Mouse (Mus musculus): ENCODE results near the gene Zbtb3.
A peak's percentile ranks its signal among the peaks of the same experiment; 100 is the strongest.
"Not testable (repeated sequence)": the region's sequence is repeated elsewhere in the genome, so short reads cannot be mapped to it uniquely, and the experiment has no call there.

The Zbtb3 gene

DNA sequence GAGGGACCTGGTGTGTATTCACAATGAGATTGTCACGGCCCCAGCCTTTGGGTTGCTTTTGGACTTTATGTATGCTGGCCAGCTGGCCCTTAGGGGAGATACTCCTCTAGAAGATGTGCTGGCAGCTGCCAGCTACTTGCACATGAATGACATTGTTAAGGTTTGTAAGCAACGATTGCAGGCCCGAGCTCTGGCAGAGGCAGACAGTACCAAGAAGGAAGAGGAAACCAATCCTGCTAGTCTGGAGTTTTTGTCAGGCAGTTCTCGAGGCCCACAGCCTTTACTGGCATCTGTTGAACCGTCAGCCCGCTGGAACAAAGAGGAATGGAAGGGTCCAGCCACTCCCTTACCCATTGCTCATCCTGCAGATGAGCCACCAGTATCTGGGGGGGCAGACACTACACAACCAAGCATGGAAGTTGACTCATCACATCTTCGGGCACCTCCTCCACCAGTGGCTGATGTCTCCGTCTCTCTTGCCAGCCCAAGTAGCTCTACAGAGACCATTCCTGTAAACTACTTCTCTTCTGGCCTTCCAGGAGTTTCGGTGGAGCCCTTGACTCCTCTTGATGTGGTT, 937 bp downstream of the Zbtb3 start:
- peak; percentile 48 for DNase-seq (ENCODE audit: low read depth, low spot score)

DNA sequence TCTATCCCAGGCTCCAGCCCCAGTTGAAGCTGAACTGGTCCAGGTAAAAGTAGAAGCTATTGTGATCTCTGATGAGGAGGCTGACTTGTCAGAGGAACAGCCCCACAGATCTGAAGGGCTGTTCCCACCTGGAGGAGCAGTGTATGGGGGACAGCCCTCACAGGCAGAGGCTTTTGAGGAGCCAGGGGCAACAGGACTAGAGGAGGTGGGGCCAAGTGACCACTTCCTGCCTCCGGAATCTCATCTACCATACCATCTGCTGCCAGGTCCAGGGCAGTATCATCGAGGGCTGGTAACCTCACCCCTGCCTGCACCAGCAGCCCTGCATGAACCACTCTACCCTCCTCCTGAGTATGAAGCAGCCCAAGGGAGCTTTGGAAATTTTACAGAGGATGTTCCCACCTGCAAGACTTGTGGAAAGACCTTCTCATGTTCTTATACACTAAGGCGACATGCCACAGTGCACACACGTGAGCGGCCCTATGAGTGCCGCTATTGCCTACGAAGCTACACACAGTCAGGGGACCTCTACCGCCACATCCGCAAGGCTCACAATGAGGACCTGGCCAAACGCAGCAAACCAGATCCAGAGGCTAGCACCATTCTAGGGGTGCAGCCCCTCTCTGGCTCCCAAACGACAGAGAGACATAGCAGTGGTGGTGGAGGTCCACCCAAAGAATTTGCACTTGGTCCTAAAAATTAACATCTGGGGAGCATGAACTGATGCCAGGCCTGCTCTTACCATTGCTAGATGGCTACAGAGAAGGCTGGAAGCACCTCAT, 1.7 kb downstream of the Zbtb3 start:
- no peak for DNase-seq (ENCODE audit: low read depth, low spot score)

DNA sequence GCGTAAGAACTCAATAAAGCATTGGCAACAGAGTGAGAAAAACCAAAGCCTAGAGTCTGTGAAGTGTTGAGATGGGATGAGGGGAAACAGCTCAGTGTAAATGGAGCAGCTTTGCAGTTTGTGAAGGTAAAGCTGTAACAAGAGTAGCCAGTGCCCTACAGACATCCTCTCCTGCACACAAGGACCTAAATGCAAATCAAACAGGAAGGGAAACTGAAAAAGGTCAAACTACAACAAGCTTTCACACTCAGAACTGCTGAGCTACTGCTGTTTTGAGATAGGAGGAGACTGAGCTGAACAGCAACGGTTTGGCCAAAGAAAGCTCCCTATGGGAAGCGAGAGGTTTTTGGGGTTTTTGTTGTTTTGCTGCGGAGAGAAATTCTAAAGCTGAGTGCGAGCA, 4.5 kb downstream of the Zbtb3 start:
- no peak for DNase-seq (ENCODE audit: low read depth, low spot score)

DNA sequence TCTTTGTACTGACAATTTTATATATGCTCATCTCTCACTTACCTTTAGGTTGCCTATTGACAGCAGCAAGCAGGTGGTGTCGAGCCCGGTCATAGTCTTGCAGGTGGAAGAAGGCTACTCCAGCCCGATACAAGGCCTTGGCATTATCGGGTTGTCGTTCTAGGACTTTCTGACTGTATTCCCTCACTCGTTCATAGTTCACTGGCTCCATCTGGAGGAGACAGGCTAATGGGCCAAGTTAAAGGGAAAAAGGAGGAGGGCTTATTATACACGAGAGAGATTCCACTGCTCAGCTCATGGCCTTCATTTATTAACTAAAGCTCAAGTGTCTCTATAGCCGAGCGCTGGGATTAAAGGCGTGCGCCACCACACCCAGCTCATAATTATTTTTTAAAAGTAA, 13.5 kb downstream of the Zbtb3 start:
- DNase-seq (ENCODE audit: low read depth, low spot score), result peak; percentile 54

DNA sequence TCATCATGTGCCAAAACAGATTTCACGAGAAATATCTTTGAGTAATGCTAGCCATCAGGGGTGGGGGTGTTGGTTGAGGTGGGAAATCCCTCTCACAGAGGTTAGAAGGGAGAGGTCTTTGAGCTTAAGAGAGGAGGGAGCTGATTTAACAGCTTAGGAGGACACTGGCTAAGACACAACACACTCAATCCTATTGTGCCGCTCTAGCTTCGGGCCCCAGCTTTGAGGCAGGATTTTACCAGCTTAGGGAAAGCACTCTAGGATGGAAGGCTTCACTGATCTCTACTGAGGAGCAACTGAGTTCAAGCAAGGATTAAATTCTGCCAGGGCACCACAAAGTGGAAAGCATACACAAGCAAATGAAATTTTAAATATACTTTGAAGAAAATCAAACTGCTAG, 14.6 kb downstream of the Zbtb3 start:
- no peak for DNase-seq (ENCODE audit: low read depth, low spot score)

DNA sequence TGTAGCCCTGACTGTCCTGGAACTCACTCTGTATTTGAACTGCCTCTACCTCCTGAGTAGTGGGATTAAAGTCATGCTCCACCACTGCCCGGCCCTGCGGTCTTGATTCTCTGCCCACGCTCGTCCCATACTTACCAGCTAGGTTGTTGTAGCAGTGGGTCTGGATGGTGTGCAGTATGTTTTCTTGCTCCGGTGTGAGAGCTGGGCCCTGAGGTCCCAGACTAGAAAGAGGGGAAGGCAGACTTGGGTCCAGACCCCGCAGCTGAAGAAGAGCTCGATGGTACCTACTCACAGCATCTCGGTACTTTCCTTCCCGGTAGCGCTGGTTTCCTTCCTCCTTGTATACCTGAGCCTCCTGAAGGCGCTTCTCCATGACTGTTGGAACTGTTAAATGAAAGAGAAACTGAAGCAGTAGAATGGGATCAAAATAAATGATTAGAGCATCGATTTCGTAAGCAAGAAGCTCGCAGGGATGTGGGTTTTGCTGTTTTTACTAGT, 16.0 kb downstream of the Zbtb3 start:
- no peak for DNase-seq (ENCODE audit: low read depth, low spot score)

DNA sequence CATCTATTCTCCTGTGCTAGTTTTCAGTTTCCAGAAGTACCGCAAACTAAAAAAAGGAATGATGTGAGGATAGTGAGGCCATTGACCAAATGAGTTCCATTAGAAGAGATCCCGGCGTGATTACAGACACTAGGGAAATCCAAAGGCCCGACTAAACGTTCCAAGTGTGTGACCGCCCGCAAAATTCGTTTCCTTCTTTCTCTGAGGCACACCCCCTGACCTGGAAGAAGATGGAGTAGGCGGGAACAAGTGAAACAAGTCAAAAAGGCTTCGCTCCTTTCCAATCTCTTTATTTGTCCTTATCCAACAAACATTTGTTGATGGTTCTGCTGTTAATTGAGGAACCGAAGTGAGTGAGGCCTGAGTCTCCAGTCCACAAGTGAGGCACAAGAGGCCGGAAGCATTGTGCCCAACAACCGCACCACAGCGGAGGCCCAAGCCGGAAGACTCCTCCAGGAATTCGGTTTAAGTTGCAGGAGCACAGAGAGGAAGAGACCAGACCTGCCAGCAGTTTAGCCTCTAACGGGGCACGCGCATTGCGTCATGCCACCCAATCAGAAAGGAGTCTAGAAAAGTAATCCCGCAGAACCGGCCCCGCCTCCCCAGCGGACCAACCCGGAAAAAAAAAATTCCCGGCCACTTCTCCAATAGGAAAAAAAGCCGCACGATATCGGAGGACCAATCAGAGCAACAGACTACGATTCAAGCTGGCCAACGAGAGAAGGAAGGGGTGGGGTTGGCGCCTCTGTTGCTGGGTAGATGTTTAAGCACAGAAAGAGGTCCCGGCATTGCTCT, 16.6 kb downstream of the Zbtb3 start, which contains the start of gene Ttc9c:
Ttc9c (minus strand) TSS at position 533 of the 795 bp plus-strand sequence.
- peak; percentile 100 for DNase-seq (ENCODE audit: low read depth, low spot score)

DNA sequence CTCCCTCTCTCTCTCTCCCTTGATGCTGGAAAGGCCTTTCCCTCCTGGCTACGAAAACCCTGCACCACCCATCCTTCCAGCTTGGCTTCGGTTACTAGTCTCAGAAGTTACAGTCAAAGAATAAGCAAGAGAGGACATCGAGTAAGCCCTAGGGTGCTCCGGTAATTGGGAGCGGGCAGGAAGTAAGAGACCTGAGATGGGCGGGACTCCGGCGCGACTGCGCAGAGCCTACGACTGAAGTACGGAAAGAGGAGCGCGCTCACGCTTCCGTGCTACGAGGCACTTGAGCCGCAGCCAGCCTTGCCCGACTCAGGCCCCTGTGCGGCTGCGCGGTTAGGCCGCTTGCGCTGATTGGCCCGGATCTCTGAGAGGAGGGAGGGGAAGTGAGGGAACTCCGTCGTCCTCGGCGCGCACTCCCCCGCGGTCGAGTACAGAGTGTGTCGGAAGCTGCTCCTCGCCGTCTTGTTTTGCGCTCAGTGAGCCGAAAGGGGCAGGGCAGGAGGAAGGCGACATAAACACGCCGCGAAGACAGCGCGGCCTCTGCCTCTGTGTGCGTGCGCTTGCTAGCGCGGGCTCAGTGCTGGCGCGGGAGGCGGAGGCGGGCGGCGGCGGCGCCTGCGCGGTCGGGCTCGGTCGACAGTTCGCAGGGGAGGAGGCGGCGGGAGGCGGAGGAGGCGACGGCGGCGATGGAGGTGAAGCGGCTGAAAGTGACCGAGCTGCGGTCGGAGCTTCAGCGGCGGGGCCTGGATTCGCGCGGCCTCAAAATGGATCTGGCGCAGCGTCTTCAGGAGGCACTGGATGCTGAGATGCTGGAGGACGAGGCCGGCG, 17.5 kb downstream of the Zbtb3 start, which contains the start of gene Hnrnpul2:
Hnrnpul2 (plus strand) TSS at position 415 of the 828 bp plus-strand sequence.
- DNase-seq (ENCODE audit: low read depth, low spot score), result peak; percentile 100

DNA sequence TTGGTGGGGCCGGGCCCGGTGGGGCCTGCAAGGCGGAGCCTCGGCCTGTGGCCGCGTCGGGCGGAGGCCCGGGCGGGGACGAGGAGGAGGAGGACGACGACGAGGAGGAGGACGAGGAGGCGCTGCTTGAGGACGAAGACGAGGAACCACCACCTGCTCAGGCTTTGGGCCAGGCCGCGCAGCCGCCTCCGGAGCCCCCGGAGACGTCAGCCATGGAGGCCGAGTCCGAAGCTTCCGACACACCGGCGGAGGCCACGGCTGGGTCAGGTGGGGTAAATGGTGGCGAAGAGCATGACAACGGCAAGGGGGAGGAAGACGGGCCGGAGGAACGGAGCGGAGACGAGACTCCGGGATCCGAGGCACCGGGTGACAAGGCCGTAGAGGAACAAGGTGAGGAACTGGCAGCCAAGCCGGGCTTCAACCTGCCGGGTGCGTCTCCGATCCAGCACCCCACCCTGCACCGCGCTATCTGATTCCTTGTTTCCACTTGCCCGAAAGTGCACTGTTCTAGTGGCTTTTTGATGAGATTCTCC, 18.1 kb downstream of the Zbtb3 start:
- DNase-seq (ENCODE audit: low read depth, low spot score), result no peak

DNA sequence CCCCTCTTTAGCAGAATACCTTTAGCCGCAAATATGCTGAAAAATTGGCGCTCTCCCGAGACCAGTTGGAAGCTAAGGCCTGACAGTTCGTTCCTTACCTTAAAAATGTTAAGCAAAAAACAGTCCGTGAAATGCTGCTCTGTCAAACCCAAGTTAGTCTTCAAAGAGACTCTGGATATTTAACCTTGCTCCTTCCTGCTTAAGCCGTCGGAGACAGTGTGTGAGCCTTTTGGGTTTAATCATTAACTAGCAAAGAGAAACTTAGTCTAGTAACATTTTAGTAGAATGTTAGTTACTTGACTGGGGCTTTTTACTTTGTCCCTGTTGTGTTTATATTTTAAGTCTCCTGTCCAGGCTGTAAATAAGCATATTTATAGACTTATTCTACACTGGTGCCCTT, 18.8 kb downstream of the Zbtb3 start:
- DNase-seq (ENCODE audit: low read depth, low spot score), result no peak

DNA sequence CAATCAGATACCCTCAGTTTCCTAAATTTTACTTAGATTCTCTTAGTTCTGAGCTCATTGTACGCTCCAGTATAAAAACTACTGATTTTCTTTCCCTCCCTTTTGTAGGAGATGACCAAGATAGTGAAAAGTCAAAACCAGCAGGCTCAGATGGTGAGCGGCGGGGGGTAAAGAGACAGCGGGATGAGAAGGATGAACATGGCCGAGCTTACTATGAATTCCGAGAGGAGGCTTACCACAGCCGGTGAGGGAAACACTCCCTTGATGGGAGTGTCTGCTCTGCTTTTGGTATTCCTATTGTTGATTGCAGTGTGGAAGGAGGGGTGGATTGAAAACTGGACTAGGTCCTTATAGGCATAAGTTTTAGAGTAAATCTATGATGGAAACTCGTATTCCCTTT, 20.3 kb downstream of the Zbtb3 start:
- DNase-seq (ENCODE audit: low read depth, low spot score), result peak; percentile 67

DNA sequence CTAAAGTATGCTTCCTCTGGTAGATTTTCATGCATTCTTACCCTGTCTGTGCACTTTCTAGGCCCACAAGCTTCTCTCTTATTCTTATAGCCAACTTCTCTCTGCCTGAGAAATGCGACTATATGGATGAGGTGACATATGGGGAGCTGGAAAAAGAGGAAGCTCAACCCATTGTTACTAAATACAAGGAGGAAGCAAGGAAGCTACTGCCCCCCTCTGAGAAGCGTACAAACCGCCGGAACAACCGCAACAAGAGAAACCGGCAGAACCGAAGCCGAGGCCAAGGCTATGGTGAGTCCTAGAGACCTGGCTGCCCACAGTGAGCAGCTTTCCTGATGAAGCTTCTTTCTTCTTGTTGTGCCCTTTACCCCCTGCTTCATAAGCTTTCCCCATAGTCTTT, 27.3 kb downstream of the Zbtb3 start, which contains the start of gene AC129217.1:
AC129217.1 (plus strand) TSS at position 114 of the 400 bp plus-strand sequence.
- DNase-seq (ENCODE audit: low read depth, low spot score), result no peak

DNA sequence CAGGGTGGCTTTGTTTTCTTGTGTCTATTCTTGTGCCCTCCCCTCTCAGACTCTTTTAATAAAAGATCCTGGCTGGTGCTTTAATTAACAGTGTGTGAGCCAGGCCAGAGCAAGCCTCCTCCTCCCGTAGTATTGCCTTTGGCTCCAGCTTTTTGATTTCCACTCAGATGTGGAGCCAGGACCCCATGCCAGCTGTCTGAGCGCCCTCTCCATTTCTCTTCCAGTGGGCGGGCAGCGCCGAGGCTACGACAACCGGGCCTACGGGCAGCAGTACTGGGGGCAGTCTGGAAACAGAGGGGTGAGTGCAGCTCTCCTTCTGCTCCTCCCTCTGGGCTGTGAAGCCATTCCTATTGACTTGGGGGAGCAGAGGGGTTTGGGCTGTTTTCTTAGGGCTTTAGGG, 28.3 kb downstream of the Zbtb3 start:
- no peak for DNase-seq (ENCODE audit: low read depth, low spot score)

DNA sequence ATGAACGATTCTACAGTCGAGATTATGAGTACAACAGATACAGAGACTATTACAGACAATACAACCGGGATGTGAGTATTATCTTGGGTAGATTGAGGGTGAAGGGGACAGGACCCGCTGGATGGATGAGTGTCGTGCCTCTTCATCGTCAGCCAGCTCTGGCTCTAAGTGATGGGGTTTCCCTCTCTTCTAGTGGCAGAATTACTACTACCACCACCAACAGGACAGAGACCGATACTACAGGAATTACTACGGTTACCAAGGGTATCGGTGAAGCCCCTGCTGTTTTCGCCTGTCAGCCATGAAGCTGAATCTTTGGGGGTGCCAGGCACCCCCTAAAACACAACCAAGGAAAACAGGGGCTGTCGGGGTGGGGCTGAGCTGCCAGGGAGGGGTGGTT, 28.9 kb downstream of the Zbtb3 start:
- DNase-seq (ENCODE audit: low read depth, low spot score), result no peak

DNA sequence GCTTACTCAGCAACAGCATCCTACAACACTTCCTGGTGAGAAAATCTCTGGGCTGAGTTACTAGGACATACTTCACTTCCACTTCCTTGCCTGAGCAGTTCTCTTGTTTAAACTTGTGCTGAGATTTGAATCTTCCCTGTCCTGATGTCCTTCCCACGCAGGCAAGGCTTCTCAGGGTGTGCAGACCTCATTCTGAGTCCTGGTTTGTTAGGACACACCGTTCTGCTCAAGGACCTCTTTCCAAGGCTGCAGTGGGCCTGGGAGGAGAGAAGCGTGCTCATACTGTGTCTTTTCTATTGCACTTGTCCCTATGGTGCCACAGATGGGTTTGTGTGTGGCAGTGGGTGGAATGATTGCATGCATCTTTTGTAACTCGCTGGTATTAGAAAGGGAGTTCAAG, 30.6 kb downstream of the Zbtb3 start:
- no peak for DNase-seq (ENCODE audit: low read depth, low spot score)

DNA sequence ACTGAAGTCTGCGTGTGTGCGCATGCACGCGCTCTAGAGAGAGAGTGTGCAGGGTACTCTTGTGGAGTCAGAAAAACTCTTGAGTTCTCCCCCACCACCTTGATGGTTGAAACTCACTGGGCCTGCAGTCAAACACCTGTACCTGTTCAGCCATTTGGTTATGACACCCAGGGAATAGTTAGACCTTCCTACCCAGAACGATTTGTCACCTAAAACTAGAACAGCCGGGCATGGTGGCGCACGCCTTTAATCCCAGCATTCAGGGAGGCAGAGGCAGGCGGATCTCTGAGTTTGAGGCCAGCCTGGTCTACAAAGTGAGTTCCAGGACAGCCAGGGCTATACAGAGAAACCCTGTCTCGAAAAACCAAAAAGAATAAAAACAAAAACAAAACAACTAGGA, 34.0 kb downstream of the Zbtb3 start:
- DNase-seq (ENCODE audit: low read depth, low spot score), result not testable (repeated sequence)

DNA sequence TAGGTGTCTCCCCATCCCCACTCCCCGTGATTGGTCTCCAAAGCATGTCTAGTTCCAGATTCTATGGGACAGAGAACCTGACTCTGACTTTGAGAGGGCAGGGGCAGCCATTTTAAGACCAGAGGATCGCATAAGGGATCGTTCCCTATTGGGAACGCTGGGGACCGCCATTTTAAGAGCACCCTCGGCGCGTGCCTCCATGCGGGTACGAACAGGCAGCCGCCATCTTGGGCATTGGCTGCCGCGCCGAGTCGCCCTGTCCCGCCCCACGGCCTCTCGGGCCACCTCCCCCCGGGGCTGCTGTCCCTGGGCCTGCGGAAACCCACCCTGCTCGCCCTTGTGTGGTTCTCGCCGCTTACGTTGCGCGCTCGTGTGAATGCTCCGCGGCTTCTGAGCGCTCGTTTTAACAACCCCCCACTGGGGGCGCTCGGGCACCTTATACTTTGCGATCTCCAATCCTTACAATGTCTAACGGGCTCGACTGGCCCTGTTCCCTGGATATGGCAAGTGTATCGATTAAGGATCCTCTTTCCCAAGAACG, 35.0 kb downstream of the Zbtb3 start, which contains the start of gene Bscl2:
Bscl2 (plus strand) TSS at position 217 of the 541 bp plus-strand sequence.
- DNase-seq (ENCODE audit: low read depth, low spot score), result peak; percentile 92

DNA sequence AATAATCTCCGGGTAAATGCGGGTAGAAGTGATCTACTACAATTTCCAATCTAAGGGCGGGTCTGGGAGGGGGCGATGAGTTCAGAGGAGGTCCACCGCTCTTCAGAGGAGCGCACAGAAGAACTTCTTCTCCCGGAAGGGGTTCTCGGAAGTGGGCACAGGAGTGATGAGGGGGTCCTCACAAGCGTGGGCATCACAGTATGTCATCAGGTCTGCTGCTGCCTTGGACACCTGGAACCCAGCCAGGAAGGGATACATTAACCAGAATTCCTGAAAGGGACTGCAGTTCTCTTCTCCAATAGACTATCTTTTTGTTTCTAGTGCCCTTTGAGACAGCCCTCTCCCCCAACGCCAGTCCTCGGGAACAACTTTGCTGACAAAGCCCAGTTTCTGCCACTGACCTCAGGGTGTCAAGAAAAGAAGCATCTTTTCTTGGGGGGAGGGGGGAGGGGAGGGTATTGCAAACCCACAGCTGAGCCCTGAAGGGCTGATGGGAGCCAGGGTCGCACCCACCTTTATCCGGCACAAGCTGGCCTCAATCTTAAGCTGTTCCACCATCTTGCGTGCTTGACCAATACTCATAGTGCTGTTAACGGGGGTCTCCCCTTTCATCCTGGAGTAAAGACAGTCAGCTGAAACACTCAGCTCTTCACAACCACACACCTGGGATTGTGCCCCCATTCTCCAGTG, 35.8 kb downstream of the Zbtb3 start:
- DNase-seq (ENCODE audit: low read depth, low spot score), result peak; percentile 61

DNA sequence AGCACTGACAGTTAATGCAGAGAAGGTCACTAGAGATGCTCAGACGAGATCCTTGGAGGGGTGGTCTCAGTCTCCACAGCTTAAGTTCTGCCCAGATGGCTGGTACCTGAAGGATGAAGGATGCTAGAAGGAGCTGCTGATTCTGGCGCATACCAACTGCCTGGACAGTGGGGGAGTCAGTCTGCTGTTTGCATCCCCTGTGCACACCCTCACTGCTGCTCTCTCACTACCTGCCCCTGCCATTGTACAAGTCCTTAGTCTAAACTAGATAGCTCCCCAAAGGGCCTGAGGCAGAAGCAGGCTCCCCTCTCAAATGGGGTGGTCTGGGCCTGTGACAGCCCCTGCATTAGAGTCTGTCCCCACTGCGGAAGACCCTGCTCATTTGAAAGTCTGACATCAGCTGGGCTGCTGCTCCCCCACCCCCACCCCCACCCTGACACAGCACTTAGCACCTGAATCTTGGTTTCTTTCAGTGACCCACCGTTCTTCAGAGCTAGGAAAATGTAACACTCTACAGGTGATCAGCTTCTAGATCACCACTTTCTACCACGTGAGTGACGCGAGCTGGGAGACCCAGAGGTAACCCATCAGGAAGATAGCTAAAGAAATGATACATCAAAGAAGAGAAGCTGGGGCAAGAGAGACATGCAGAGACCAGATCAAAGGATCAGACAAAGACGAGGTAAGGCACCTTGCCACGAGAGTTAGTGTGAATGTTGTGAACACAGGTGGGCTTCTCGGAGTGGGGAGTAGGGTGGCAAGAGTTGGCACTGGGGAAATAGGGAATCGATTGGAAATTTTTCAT, 37.0 kb downstream of the Zbtb3 start, which contains the start of gene Gng3:
Gng3 (minus strand) TSS at position 92 of the 805 bp plus-strand sequence.
- DNase-seq (ENCODE audit: low read depth, low spot score), result peak; percentile 99
